Mouse (Mus musculus) adrenal gland, postnatal 14 days (tissue): ENCODE measurements around the gene Dip2a. TPM values are rescaled to one million over a fixed set of nuclear protein-coding genes. Genes with fewer than 3 reads are reported as not detected.

Source experiments
- DNase-seq: peaks from one replicate; pipeline ENCODE4 v3.0.0; 2021; ENCODE audit warnings: mixed read lengths
- total RNA-seq: library from RNA; stranded (reverse); gene quantifications from 2 replicates; pipeline ENCODE4 v1.2.3, GENCODE M21; 2021

Gene Dip2a
- total RNA-seq, 1 experiment from 2014 or later, result 31.6 TPM

- DNase-seq, result no peak
Observed at GRCm38 (mm10) chr10:76246601-76247000, 98.5 kb downstream of the Dip2a start.

GRCm38 (mm10) chr10:76245106-76245505, 100.0 kb downstream of the Dip2a start:
- DNase-seq, result no peak

- DNase-seq, result no peak
Observed at GRCm38 (mm10) chr10:76239401-76239800, 105.7 kb downstream of the Dip2a start.

- peak; percentile 95 for DNase-seq
Observed at GRCm38 (mm10) chr10:76237341-76238225, 107.5 kb downstream of the Dip2a start, which contains the start of gene Prmt2. TSS of gene Prmt2 (minus strand) at chr10:76237865.

- no peak for DNase-seq
Observed at GRCm38 (mm10) chr10:76229627-76230026, 115.5 kb downstream of the Dip2a start.

GRCm38 (mm10) chr10:76225944-76226343, 119.1 kb downstream of the Dip2a start:
- no peak for DNase-seq

GRCm38 (mm10) chr10:76218240-76218639, 126.9 kb downstream of the Dip2a start:
- no peak for DNase-seq

- no peak for DNase-seq
Observed at GRCm38 (mm10) chr10:76217056-76217455, 128.0 kb downstream of the Dip2a start.

- DNase-seq, result no peak
Observed at GRCm38 (mm10) chr10:76214161-76214560, 130.9 kb downstream of the Dip2a start.

GRCm38 (mm10) chr10:76212121-76212520, 133.0 kb downstream of the Dip2a start:
- no peak for DNase-seq

GRCm38 (mm10) chr10:76210806-76211205, 134.3 kb downstream of the Dip2a start:
- no peak for DNase-seq

Other genes starting within 250 kb of the Dip2a start
- gene Slc5a4b, start 234.3 kb downstream of the Dip2a start, total RNA-seq, result not detected in 2 replicates
- not detected in 2 replicates for gene Slc5a4a, start 197.8 kb downstream of the Dip2a start, total RNA-seq
- gene Prmt2, start 107.4 kb downstream of the Dip2a start, total RNA-seq, result 19.3 and 19.6 TPM in 2 replicates
- gene S100b, start 91.4 kb downstream of the Dip2a start, total RNA-seq, result 48.4 and 82.5 TPM in 2 replicates
- gene AC141477.1, start 95.2 kb upstream of the Dip2a start, total RNA-seq, result not detected in 2 replicates
- 18.6 and 20.1 TPM in 2 replicates for gene Pcnt, start 97.5 kb upstream of the Dip2a start, total RNA-seq
- gene 2610028H24Rik, start 103.8 kb upstream of the Dip2a start, total RNA-seq, result not detected in 2 replicates
- gene Mcm3ap, start 123.6 kb upstream of the Dip2a start, total RNA-seq, result 27.2 and 34.4 TPM in 2 replicates
- 2.9 and 3.4 TPM in 2 replicates for gene Ybey, start 123.8 kb upstream of the Dip2a start, total RNA-seq
- 28.1 and 35.8 TPM in 2 replicates for gene Lss, start 186.3 kb upstream of the Dip2a start, total RNA-seq
- gene Spatc1l, start 217.0 kb upstream of the Dip2a start, total RNA-seq, result not detected in 2 replicates
- gene Ftcd, start 230.4 kb upstream of the Dip2a start, total RNA-seq, result 1.8 and 25.8 TPM in 2 replicates